Mouse (Mus musculus): Measurements from ENCODE around the gene Zswim3.

- TF ChIP-seq EP300 (IDR thresholded peaks at IDR 0.05) (no peak), CTCF (IDR thresholded peaks at IDR 0.05) (no peak)
Measured at GRCm38 (mm10) chr2:164815348-164815747, 10.4 kb downstream of the Zswim3 start.
